Mouse (Mus musculus): ENCODE data around the gene Gm21887. TPM values are rescaled to one million over a fixed set of nuclear protein-coding genes. Genes with fewer than 3 reads are reported as not detected.
"Not testable (repeated sequence)": the region's sequence is repeated elsewhere in the genome, so short reads cannot be mapped to it uniquely, and the experiment has no call there.

Gm21887 gene
- polyA plus RNA-seq, 1 experiment from 2014 or later: 276 TPM

- ATAC-seq (ENCODE audit: insufficient number of reproducible peaks, insufficient read depth, low FRiP score, low TSS enrichment, low read depth); H3K9ac ChIP-seq (replicated peaks); H3K27ac ChIP-seq; H3K4me3 ChIP-seq (replicated peaks); H3K4me2 ChIP-seq; H3K27me3 ChIP-seq; H3K4me1 ChIP-seq (replicated peaks): not testable (repeated sequence)
- WGBS: no CpG with 5 or more reads among the region's 8 CpGs
- H3K36me3 ChIP-seq: peaks cover 23% of the 10 kb centered on the region
- H3K9me3 ChIP-seq: peaks cover 23% of the 10 kb centered on the region
These were observed 16.4 kb upstream of the Gm21887 start for GRCm38 (mm10) chrX:169992951-169993547.

DNA sequence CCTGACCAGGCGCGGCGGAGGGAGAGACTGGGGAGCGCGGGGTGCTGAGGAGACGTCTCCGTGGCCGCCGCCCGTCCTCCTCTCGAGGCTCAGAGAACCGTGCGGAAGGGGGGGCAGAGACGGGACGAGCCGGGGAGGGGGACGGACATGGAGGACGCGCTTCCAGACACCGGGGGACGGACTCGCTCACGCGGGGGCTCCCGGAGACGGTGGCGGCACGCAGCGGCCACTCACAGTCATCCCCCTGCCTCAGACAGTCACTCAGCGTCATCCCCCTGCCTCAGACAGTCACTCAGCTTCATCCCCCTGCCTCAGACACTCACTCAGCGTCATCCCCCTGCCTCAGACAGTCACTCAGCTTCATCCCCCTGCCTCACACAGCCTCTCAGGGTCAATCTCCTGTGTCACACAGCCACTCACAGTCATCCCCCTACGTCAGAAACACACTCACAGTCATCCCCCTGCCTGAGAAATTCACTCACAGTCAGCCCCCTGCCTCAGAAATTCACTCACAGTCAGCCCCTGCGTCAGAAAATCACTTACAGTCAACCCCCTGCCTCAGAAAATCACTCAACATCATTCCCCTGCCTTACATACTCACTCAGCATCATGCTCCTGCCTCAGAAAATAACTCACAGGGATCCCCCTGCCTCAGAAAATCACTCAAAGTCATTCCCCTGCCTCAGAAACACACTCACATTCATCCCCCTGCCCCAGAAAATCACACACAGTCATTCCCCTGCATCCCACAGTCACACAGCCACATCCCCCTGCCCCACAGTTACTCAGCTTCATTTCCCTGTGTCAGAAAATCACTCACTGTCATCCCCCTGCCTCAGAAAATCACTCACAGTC is 15.2 kb upstream of the Gm21887 start:
- Histone ChIP-seq H3K36me3 (peaks cover 15% of the 10 kb centered on the region), H3K9me3 (peaks cover 16% of the 10 kb centered on the region)
- not testable (repeated sequence) for ATAC-seq (ENCODE audit: insufficient number of reproducible peaks, insufficient read depth, low FRiP score, low TSS enrichment, low read depth); H3K9ac ChIP-seq (replicated peaks); H3K27me3 ChIP-seq; H3K4me2 ChIP-seq; H3K27ac ChIP-seq; H3K4me3 ChIP-seq (replicated peaks); H3K4me1 ChIP-seq (replicated peaks)
- 32% methylated on average over 2 of the region's 33 CpGs for WGBS

DNA sequence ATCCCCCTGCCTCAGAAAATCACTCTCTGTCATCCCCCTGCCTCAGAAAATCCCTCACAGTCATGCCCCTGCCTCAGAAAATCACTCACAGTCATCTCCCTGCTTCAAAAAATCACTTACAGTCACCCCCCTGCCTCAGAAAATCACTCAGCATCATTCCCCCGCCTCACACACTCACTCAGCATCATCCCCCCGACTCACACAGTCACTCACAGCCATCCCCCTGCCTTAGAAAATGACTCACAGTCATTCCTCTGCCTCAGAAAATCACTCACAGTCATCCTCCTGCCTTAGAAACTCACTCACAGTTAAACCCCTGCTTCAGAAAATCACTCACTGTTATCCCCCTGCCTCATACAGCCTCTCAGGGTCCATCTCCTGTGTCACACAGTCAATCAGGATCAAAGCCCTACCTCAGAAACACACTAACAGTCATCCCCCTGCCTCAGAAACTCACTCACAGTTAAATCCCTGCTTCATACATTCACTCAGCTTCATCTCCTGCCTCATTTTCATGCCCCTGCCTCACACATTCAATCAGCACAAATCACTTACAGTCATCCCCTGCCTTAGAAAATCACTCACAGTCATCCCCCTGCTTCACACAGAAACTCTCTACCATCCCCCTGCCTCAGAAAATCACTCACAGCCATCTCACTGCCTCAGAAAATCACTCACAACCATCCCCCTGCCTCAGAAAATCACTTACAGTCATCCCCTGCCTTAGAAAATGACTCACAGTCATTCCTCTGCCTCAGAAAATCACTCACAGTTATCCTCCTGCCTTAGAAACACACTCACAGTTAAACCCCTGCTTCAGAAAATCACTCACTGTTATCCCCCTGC is 14.4 kb upstream of the Gm21887 start:
- H3K36me3 ChIP-seq; H3K9me3 ChIP-seq; H3K4me3 ChIP-seq (replicated peaks); H3K4me1 ChIP-seq (replicated peaks); H3K27me3 ChIP-seq; ATAC-seq (ENCODE audit: insufficient number of reproducible peaks, insufficient read depth, low FRiP score, low TSS enrichment, low read depth); H3K9ac ChIP-seq (replicated peaks); H3K27ac ChIP-seq; H3K4me2 ChIP-seq: not testable (repeated sequence)
- 18% methylated on average over 2 of the region's 2 CpGs for WGBS

GRCm38 (mm10) chrX:169995909-169996521 is 13.4 kb upstream of the Gm21887 start:
- no CpG with 5 or more reads among the region's 17 CpGs for WGBS
- H3K36me3 ChIP-seq; H3K4me3 ChIP-seq (replicated peaks); H3K4me2 ChIP-seq; H3K9me3 ChIP-seq; H3K27me3 ChIP-seq; H3K4me1 ChIP-seq (replicated peaks); H3K27ac ChIP-seq; H3K9ac ChIP-seq (replicated peaks); ATAC-seq (ENCODE audit: insufficient number of reproducible peaks, insufficient read depth, low FRiP score, low TSS enrichment, low read depth): not testable (repeated sequence)

- H3K9ac ChIP-seq (replicated peaks); H3K9me3 ChIP-seq; H3K4me3 ChIP-seq (replicated peaks); H3K4me2 ChIP-seq; H3K27me3 ChIP-seq; H3K27ac ChIP-seq; H3K36me3 ChIP-seq; H3K4me1 ChIP-seq (replicated peaks); ATAC-seq (ENCODE audit: insufficient number of reproducible peaks, insufficient read depth, low FRiP score, low TSS enrichment, low read depth): not testable (repeated sequence)
- no CpG with 5 or more reads among the region's 46 CpGs for WGBS
These were observed 12.5 kb upstream of the Gm21887 start for GRCm38 (mm10) chrX:169996926-169997325.

GRCm38 (mm10) chrX:169997456-169997853 is 12.0 kb upstream of the Gm21887 start:
- H3K36me3 ChIP-seq; H3K27me3 ChIP-seq; H3K4me3 ChIP-seq (replicated peaks); H3K27ac ChIP-seq; H3K9ac ChIP-seq (replicated peaks); ATAC-seq (ENCODE audit: insufficient number of reproducible peaks, insufficient read depth, low FRiP score, low TSS enrichment, low read depth); H3K4me1 ChIP-seq (replicated peaks); H3K9me3 ChIP-seq: not testable (repeated sequence)
- WGBS: no CpG with 5 or more reads among the region's 40 CpGs
- peak overlapping the region; percentile 49; the same call in 1 of the 2 replicates for H3K4me2 ChIP-seq

- not testable (repeated sequence) for H3K4me3 ChIP-seq (replicated peaks); H3K9me3 ChIP-seq; H3K27me3 ChIP-seq; H3K36me3 ChIP-seq; H3K27ac ChIP-seq; H3K9ac ChIP-seq (replicated peaks); H3K4me1 ChIP-seq (replicated peaks)
- WGBS: no CpG with 5 or more reads among the region's 37 CpGs
- ATAC-seq (ENCODE audit: insufficient number of reproducible peaks, insufficient read depth, low FRiP score, low TSS enrichment, low read depth): peak; percentile 74
- H3K4me2 ChIP-seq: peak overlapping the region; percentile 49; the same call in 1 of the 2 replicates
These were observed 11.5 kb upstream of the Gm21887 start for GRCm38 (mm10) chrX:169997854-169998456.

GRCm38 (mm10) chrX:169998559-169999219 is 10.8 kb upstream of the Gm21887 start:
- H3K4me3 ChIP-seq (replicated peaks); H3K36me3 ChIP-seq; H3K27ac ChIP-seq; H3K9ac ChIP-seq (replicated peaks); ATAC-seq (ENCODE audit: insufficient number of reproducible peaks, insufficient read depth, low FRiP score, low TSS enrichment, low read depth); H3K4me2 ChIP-seq; H3K27me3 ChIP-seq; H3K9me3 ChIP-seq; H3K4me1 ChIP-seq (replicated peaks): not testable (repeated sequence)
- WGBS: 17% methylated on average over 2 of the region's 4 CpGs

DNA sequence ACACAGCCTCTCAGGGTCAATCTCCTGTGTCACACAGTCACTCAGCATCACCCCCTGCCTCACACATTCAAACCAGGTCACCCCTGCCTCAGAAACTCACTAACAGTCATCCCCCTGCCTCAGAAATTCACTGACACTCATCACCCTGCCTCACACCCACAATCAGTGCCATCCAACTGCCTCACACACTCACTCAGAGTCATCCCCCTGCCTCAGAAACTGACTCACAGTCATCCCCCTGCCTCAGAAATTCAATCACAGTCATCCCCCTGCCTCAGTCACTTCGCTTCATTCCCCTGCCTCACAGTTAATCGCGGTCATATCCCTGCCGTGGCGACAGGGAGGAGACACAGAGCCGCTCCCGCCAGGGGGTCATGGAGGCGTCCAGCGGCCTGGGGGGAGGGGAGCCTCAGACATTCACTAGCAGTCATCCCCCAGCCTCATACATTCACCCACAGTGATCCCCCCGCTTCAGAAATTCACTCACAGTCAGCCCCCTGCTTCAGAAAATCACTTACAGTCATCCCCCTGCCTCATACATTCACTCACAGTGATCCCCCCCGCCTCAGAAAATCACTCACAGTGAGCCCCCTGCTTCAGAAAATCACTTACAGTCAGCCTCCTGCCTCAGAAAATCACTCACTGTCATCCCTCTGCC is 10.1 kb upstream of the Gm21887 start:
- not testable (repeated sequence) for H3K4me3 ChIP-seq (replicated peaks); H3K4me2 ChIP-seq; H3K4me1 ChIP-seq (replicated peaks); ATAC-seq (ENCODE audit: insufficient number of reproducible peaks, insufficient read depth, low FRiP score, low TSS enrichment, low read depth); H3K36me3 ChIP-seq; H3K9ac ChIP-seq (replicated peaks); H3K27me3 ChIP-seq; H3K27ac ChIP-seq
- peaks cover 13% of the 10 kb centered on the region for H3K9me3 ChIP-seq
- 39% methylated on average over 6 of the region's 11 CpGs for WGBS
